Mouse (Mus musculus) thymus, postnatal 25 days (tissue): ENCODE measurements around the gene Grb14.

Experiments
- DNase-seq: peaks from one replicate; pipeline ENCODE4 v3.0.0; 2022

The Grb14 gene

GRCm38 (mm10) chr2:64973819-64974441, 50.9 kb downstream of the Grb14 start:
- DNase-seq: no peak

- no peak for DNase-seq
Measured at GRCm38 (mm10) chr2:64973125-64973524, 51.7 kb downstream of the Grb14 start.

- no peak for DNase-seq
Measured at GRCm38 (mm10) chr2:64971828-64972227, 53.0 kb downstream of the Grb14 start.

- no peak for DNase-seq
Measured at GRCm38 (mm10) chr2:64970992-64971391, 53.8 kb downstream of the Grb14 start.

GRCm38 (mm10) chr2:64966893-64967444, 57.8 kb downstream of the Grb14 start:
- no peak for DNase-seq

GRCm38 (mm10) chr2:64966323-64966722, 58.5 kb downstream of the Grb14 start:
- DNase-seq: no peak

- no peak for DNase-seq
Measured at GRCm38 (mm10) chr2:64965227-64965864, 59.4 kb downstream of the Grb14 start.

- DNase-seq: no peak
Measured at GRCm38 (mm10) chr2:64962196-64962595, 62.6 kb downstream of the Grb14 start.

- DNase-seq: no peak
Measured at GRCm38 (mm10) chr2:64961381-64961780, 63.4 kb downstream of the Grb14 start.

GRCm38 (mm10) chr2:64959657-64960056, 65.1 kb downstream of the Grb14 start:
- no peak for DNase-seq

- DNase-seq: no peak
Measured at GRCm38 (mm10) chr2:64955441-64955840, 69.3 kb downstream of the Grb14 start.

GRCm38 (mm10) chr2:64949210-64949609, 75.6 kb downstream of the Grb14 start:
- no peak for DNase-seq

GRCm38 (mm10) chr2:64948418-64949169, 76.2 kb downstream of the Grb14 start:
- DNase-seq: no peak

- no peak for DNase-seq
Measured at GRCm38 (mm10) chr2:64947484-64947883, 77.3 kb downstream of the Grb14 start.

GRCm38 (mm10) chr2:64920879-64921278, 103.9 kb downstream of the Grb14 start:
- DNase-seq: no peak

GRCm38 (mm10) chr2:64915448-64915847, 109.3 kb downstream of the Grb14 start:
- no peak for DNase-seq

GRCm38 (mm10) chr2:64904877-64905276, 119.9 kb downstream of the Grb14 start:
- DNase-seq: no peak

GRCm38 (mm10) chr2:64897844-64898243, 126.9 kb downstream of the Grb14 start:
- DNase-seq: no peak

GRCm38 (mm10) chr2:64893233-64893632, 131.6 kb downstream of the Grb14 start:
- no peak for DNase-seq

- DNase-seq: no peak
Measured at GRCm38 (mm10) chr2:64887098-64887757, 137.6 kb downstream of the Grb14 start.

GRCm38 (mm10) chr2:64885696-64886095, 139.1 kb downstream of the Grb14 start:
- DNase-seq: no peak

GRCm38 (mm10) chr2:64878275-64878674, 146.5 kb downstream of the Grb14 start:
- DNase-seq: no peak
